Mouse (Mus musculus) left cerebral cortex, adult 11 months (tissue): ENCODE data around the gene Rtn2.

Experiments used
- DNase-seq: peaks from one replicate; pipeline ENCODE4 v3.0.0; 2022; ENCODE audit warnings: low spot score

Gene Rtn2

GRCm38 (mm10) chr7:19301461-19302263, 19.2 kb downstream of the Rtn2 start:
- no peak for DNase-seq

- DNase-seq = no peak
Measured at GRCm38 (mm10) chr7:19302264-19303045, 20.0 kb downstream of the Rtn2 start.

- DNase-seq = no peak
Measured at GRCm38 (mm10) chr7:19303046-19303305, 20.6 kb downstream of the Rtn2 start.

GRCm38 (mm10) chr7:19303770-19304169, 21.3 kb downstream of the Rtn2 start:
- no peak for DNase-seq

GRCm38 (mm10) chr7:19304501-19305412, 22.3 kb downstream of the Rtn2 start:
- DNase-seq = no peak

- DNase-seq = no peak
Measured at GRCm38 (mm10) chr7:19305413-19305735, 22.9 kb downstream of the Rtn2 start.

- no peak for DNase-seq
Measured at GRCm38 (mm10) chr7:19305796-19306765, 23.7 kb downstream of the Rtn2 start.

GRCm38 (mm10) chr7:19306819-19307738, 24.7 kb downstream of the Rtn2 start:
- no peak for DNase-seq

GRCm38 (mm10) chr7:19307739-19308453, 25.5 kb downstream of the Rtn2 start:
- DNase-seq = peak; percentile 77

- peak; percentile 93 for DNase-seq
Measured at GRCm38 (mm10) chr7:19308454-19309277, 26.2 kb downstream of the Rtn2 start.

GRCm38 (mm10) chr7:19309278-19309883, 27.0 kb downstream of the Rtn2 start:
- DNase-seq = no peak

GRCm38 (mm10) chr7:19309884-19310641, 27.6 kb downstream of the Rtn2 start, which contains the start of gene Fosb:
Gene Fosb (minus strand): TSS chr7:19310051.
- DNase-seq = peak; percentile 96

- no peak for DNase-seq
Measured at GRCm38 (mm10) chr7:19311991-19312390, 29.6 kb downstream of the Rtn2 start.

GRCm38 (mm10) chr7:19314033-19314432, 31.6 kb downstream of the Rtn2 start:
- DNase-seq = no peak

GRCm38 (mm10) chr7:19316451-19317161, 34.2 kb downstream of the Rtn2 start:
- DNase-seq = no peak

- no peak for DNase-seq
Measured at GRCm38 (mm10) chr7:19318201-19318600, 35.8 kb downstream of the Rtn2 start.

- no peak for DNase-seq
Measured at GRCm38 (mm10) chr7:19318676-19319075, 36.3 kb downstream of the Rtn2 start.
